Mouse (Mus musculus): ENCODE data around the gene Nsun6. TPM values are rescaled to one million over a fixed set of nuclear protein-coding genes. Genes with fewer than 3 reads are reported as not detected.

The Nsun6 gene
- polyA plus RNA-seq, 1 experiment from 2014 or later: 12.3 TPM

GRCm38 (mm10) chr2:15063815-15064214 lies 8.9 kb upstream of the Nsun6 start:
- 0 out of 2 replicates have a peak, but pooled peaks cover 2% of the 10 kb centered on the region for H3K4me1 ChIP-seq (replicated peaks; ENCODE audit: control insufficient read depth, insufficient read depth, low read length)
- ATAC-seq (ENCODE audit: low FRiP score) (no peak), DNase-seq (ENCODE audit: low spot score) (no peak)
- H3K9me3 ChIP-seq (ENCODE audit: control insufficient read depth, low read length): no peaks in the 10 kb centered on the region
- H3K27me3 ChIP-seq (ENCODE audit: control insufficient read depth, insufficient read depth, low read length): no peaks in the 10 kb centered on the region
- no peak overlapping the region for H3K4me3 ChIP-seq (ENCODE audit: low read depth, low read length)
- H3K9ac ChIP-seq (ENCODE audit: low read depth, low read length): no peak overlapping the region
- H3K4me2 ChIP-seq (replicated peaks; ENCODE audit: low read depth, low read length): no peak overlapping the region
- H3K36me3 ChIP-seq (ENCODE audit: control insufficient read depth, insufficient read depth, low read length): 0 out of 2 replicates have a peak, but pooled peaks cover 2% of the 10 kb centered on the region
- H3K27ac ChIP-seq (ENCODE audit: low read depth, low read length): no peak overlapping the region
- WGBS: 64% methylated on average over 1 of the region's 1 CpGs

GRCm38 (mm10) chr2:15060856-15061255 lies 6.0 kb upstream of the Nsun6 start:
- no peaks in the 10 kb centered on the region for H3K36me3 ChIP-seq (ENCODE audit: control insufficient read depth, insufficient read depth, low read length)
- no peak overlapping the region for H3K27ac ChIP-seq (ENCODE audit: low read depth, low read length)
- 85% methylated on average over 3 of the region's 3 CpGs for WGBS
- H3K9ac ChIP-seq (ENCODE audit: low read depth, low read length): no peak overlapping the region
- DNase-seq (ENCODE audit: low spot score) (no peak), ATAC-seq (ENCODE audit: low FRiP score) (no peak)
- H3K4me1 ChIP-seq (replicated peaks; ENCODE audit: control insufficient read depth, insufficient read depth, low read length): peaks cover 2% of the 10 kb centered on the region; the same call in 1 of the 2 replicates
- H3K4me2 ChIP-seq (replicated peaks; ENCODE audit: low read depth, low read length): no peak overlapping the region
- no peaks in the 10 kb centered on the region for H3K27me3 ChIP-seq (ENCODE audit: control insufficient read depth, insufficient read depth, low read length)
- no peaks in the 10 kb centered on the region for H3K9me3 ChIP-seq (ENCODE audit: control insufficient read depth, low read length)
- H3K4me3 ChIP-seq (ENCODE audit: low read depth, low read length): no peak overlapping the region

GRCm38 (mm10) chr2:15058227-15058626 lies 3.4 kb upstream of the Nsun6 start:
- WGBS: 90% methylated on average over 5 of the region's 5 CpGs
- DNase-seq (ENCODE audit: low spot score) (no peak), ATAC-seq (ENCODE audit: low FRiP score) (no peak)
- H3K27ac ChIP-seq (ENCODE audit: low read depth, low read length): no peak overlapping the region
- no peaks in the 10 kb centered on the region for H3K9me3 ChIP-seq (ENCODE audit: control insufficient read depth, low read length)
- H3K4me3 ChIP-seq (ENCODE audit: low read depth, low read length): no peak overlapping the region
- no peak overlapping the region for H3K4me2 ChIP-seq (replicated peaks; ENCODE audit: low read depth, low read length)
- no peaks in the 10 kb centered on the region for H3K27me3 ChIP-seq (ENCODE audit: control insufficient read depth, insufficient read depth, low read length)
- no peak overlapping the region for H3K9ac ChIP-seq (ENCODE audit: low read depth, low read length)
- H3K4me1 ChIP-seq (replicated peaks; ENCODE audit: control insufficient read depth, insufficient read depth, low read length): no peaks in the 10 kb centered on the region; the same call in 1 of the 2 replicates
- H3K36me3 ChIP-seq (ENCODE audit: control insufficient read depth, insufficient read depth, low read length): no peaks in the 10 kb centered on the region

- H3K36me3 ChIP-seq (ENCODE audit: control insufficient read depth, insufficient read depth, low read length): no peaks in the 10 kb centered on the region
- H3K27me3 ChIP-seq (ENCODE audit: control insufficient read depth, insufficient read depth, low read length): no peaks in the 10 kb centered on the region
- H3K27ac ChIP-seq (ENCODE audit: low read depth, low read length): peak overlapping the region; percentile 83
- H3K4me1 ChIP-seq (replicated peaks; ENCODE audit: control insufficient read depth, insufficient read depth, low read length): no peaks in the 10 kb centered on the region; the same call in 1 of the 2 replicates
- peak overlapping the region; percentile 55 for H3K4me3 ChIP-seq (ENCODE audit: low read depth, low read length)
- H3K4me2 ChIP-seq (replicated peaks; ENCODE audit: low read depth, low read length): peak overlapping the region; percentile 53
- no peaks in the 10 kb centered on the region for H3K9me3 ChIP-seq (ENCODE audit: control insufficient read depth, low read length)
- no peak for ATAC-seq (ENCODE audit: low FRiP score)
- WGBS: 1% methylated on average over 15 of the region's 15 CpGs
- peak overlapping the region; percentile 76 for H3K9ac ChIP-seq (ENCODE audit: low read depth, low read length)
- peak; percentile 66 for DNase-seq (ENCODE audit: low spot score)
These were observed 877 bp upstream of the Nsun6 start for GRCm38 (mm10) chr2:15055741-15056151.

GRCm38 (mm10) chr2:15054496-15054895 lies 373 bp downstream of the Nsun6 start:
- H3K9me3 ChIP-seq (ENCODE audit: control insufficient read depth, low read length): no peaks in the 10 kb centered on the region
- DNase-seq (ENCODE audit: low spot score): no peak
- H3K27ac ChIP-seq (ENCODE audit: low read depth, low read length): peak overlapping the region; percentile 68
- H3K36me3 ChIP-seq (ENCODE audit: control insufficient read depth, insufficient read depth, low read length): no peaks in the 10 kb centered on the region
- peak overlapping the region; percentile 49 for H3K4me2 ChIP-seq (replicated peaks; ENCODE audit: low read depth, low read length)
- H3K4me1 ChIP-seq (replicated peaks; ENCODE audit: control insufficient read depth, insufficient read depth, low read length): no peaks in the 10 kb centered on the region; the same call in 1 of the 2 replicates
- H3K9ac ChIP-seq (ENCODE audit: low read depth, low read length): peak overlapping the region; percentile 64
- 24% methylated on average over 10 of the region's 10 CpGs for WGBS
- peak overlapping the region; percentile 55 for H3K4me3 ChIP-seq (ENCODE audit: low read depth, low read length)
- no peak for ATAC-seq (ENCODE audit: low FRiP score)
- H3K27me3 ChIP-seq (ENCODE audit: control insufficient read depth, insufficient read depth, low read length): no peaks in the 10 kb centered on the region

DNA sequence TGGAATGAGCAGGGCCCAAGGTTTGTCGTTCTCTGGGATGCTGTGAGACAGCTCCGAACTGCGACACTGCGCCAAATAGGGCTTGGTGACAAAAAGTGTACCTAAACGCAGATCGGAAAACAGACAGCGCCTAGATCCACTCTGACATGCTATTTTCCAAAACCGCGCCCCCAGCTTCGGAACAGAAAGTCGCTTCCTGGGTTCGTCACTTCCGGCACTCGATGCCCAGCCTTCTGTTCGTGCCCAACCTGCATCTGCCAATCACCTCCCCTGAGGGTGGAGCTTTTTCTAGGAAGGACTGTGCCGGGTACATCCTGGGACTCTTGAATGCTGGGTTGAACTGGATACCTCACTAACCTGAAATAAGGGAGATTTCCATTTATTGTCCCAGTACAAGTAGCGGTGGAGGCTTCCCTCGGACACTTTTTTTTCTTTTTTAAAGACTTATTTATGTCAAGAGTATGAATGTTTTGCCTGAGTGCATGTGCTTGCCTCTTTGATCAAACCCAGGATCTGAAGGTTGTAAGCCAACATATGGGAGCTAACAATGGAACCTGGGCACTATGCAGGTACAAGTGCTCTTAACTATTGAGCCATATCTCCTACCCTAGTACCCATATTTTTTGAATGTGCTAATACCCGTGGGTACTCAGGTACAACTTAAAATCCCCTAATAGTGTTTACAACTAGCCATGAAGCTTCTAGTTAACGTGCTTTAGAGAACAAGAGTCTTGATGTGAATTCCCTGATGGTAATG lies 5.6 kb downstream of the Nsun6 start, which contains the start of gene Arl5b:
Gene Arl5b, plus strand, starts transcription at position 279 of the 757 bp plus-strand sequence.
- Histone ChIP-seq H3K27ac (ENCODE audit: low read depth, low read length) (no peak within 1 kb of the TSS; the same call in 1 of the 2 replicates), H3K9ac (ENCODE audit: low read depth, low read length) (peak within 1 kb of the TSS; percentile 62)

GRCm38 (mm10) chr2:15040326-15040725 lies 14.5 kb downstream of the Nsun6 start:
- no peaks in the 10 kb centered on the region for H3K9me3 ChIP-seq (ENCODE audit: control insufficient read depth, low read length)
- 56% methylated on average over 5 of the region's 5 CpGs for WGBS
- no peak overlapping the region for H3K9ac ChIP-seq (ENCODE audit: low read depth, low read length)
- no peaks in the 10 kb centered on the region for H3K27me3 ChIP-seq (ENCODE audit: control insufficient read depth, insufficient read depth, low read length)
- no peak overlapping the region for H3K27ac ChIP-seq (ENCODE audit: low read depth, low read length)
- H3K36me3 ChIP-seq (ENCODE audit: control insufficient read depth, insufficient read depth, low read length): no peaks in the 10 kb centered on the region
- no peak overlapping the region for H3K4me3 ChIP-seq (ENCODE audit: low read depth, low read length)
- no peak for ATAC-seq (ENCODE audit: low FRiP score)
- peak; percentile 39 for DNase-seq (ENCODE audit: low spot score)
- H3K4me1 ChIP-seq (replicated peaks; ENCODE audit: control insufficient read depth, insufficient read depth, low read length): no peaks in the 10 kb centered on the region
- H3K4me2 ChIP-seq (replicated peaks; ENCODE audit: low read depth, low read length): no peak overlapping the region

More for the DNA sequence above, 5.6 kb downstream of the Nsun6 start, which contains the start of gene Arl5b:
- no peaks in the 10 kb centered on the region for H3K4me1 ChIP-seq (replicated peaks; ENCODE audit: control insufficient read depth, insufficient read depth, low read length)
- peak; percentile 89 for DNase-seq (ENCODE audit: low spot score)
- H3K36me3 ChIP-seq (ENCODE audit: control insufficient read depth, insufficient read depth, low read length): no peaks in the 10 kb centered on the region
- no peaks in the 10 kb centered on the region for H3K9me3 ChIP-seq (ENCODE audit: control insufficient read depth, low read length)
- H3K4me3 ChIP-seq (ENCODE audit: low read depth, low read length): peak within 1 kb of the TSS; percentile 59
- WGBS: 9% methylated on average over 20 of the region's 20 CpGs
- peak within 1 kb of the TSS; percentile 49 for H3K4me2 ChIP-seq (replicated peaks; ENCODE audit: low read depth, low read length)
- ATAC-seq (ENCODE audit: low FRiP score): peak; percentile 97
- H3K27me3 ChIP-seq (ENCODE audit: control insufficient read depth, insufficient read depth, low read length): no peaks in the 10 kb centered on the region

- WGBS: 91% methylated on average over 6 of the region's 6 CpGs
- no peaks in the 10 kb centered on the region for H3K9me3 ChIP-seq (ENCODE audit: control insufficient read depth, low read length)
These were observed 16.2 kb downstream of the Nsun6 start for GRCm38 (mm10) chr2:15038705-15039104.

DNA sequence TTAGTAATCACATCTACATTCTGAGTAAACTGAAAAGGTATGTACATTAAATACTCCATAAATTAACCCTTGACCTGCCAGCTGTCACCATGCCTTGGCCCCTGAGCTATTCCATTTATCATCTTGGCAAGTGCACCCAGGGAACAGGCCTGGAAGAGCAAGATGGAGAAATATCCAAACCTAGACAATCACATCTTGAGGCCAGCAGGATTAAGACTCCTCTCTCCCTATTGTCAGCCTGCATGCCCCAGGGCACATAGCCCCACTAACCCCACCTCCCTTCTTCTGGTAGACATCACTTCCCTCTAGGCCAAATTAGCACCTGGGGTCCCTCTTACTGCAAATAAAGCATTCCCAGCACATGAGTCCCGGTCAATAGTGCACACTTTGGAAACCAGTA lies 27.1 kb downstream of the Nsun6 start:
- Histone ChIP-seq H3K27me3 (ENCODE audit: control insufficient read depth, insufficient read depth, low read length) (no peaks in the 10 kb centered on the region), H3K4me2 (replicated peaks; ENCODE audit: low read depth, low read length) (no peak overlapping the region), H3K9me3 (ENCODE audit: control insufficient read depth, low read length) (no peaks in the 10 kb centered on the region), H3K27ac (ENCODE audit: low read depth, low read length) (no peak overlapping the region), H3K4me1 (replicated peaks; ENCODE audit: control insufficient read depth, insufficient read depth, low read length) (no peaks in the 10 kb centered on the region), H3K4me3 (ENCODE audit: low read depth, low read length) (no peak overlapping the region), H3K9ac (ENCODE audit: low read depth, low read length) (no peak overlapping the region), H3K36me3 (ENCODE audit: control insufficient read depth, insufficient read depth, low read length) (no peaks in the 10 kb centered on the region)
- ATAC-seq (ENCODE audit: low FRiP score) (peak; percentile 83), DNase-seq (ENCODE audit: low spot score) (peak; percentile 21)
- WGBS: 75% methylated on average over 1 of the region's 1 CpGs

More at GRCm38 (mm10) chr2:15038705-15039104, 16.2 kb downstream of the Nsun6 start:
- Histone ChIP-seq H3K4me2 (replicated peaks; ENCODE audit: low read depth, low read length) (no peak overlapping the region), H3K9ac (ENCODE audit: low read depth, low read length) (no peak overlapping the region), H3K4me1 (replicated peaks; ENCODE audit: control insufficient read depth, insufficient read depth, low read length) (no peaks in the 10 kb centered on the region), H3K27me3 (ENCODE audit: control insufficient read depth, insufficient read depth, low read length) (no peaks in the 10 kb centered on the region), H3K27ac (ENCODE audit: low read depth, low read length) (no peak overlapping the region), H3K36me3 (ENCODE audit: control insufficient read depth, insufficient read depth, low read length) (no peaks in the 10 kb centered on the region), H3K4me3 (ENCODE audit: low read depth, low read length) (no peak overlapping the region)
- no peak for DNase-seq (ENCODE audit: low spot score)
- no peak for ATAC-seq (ENCODE audit: low FRiP score)

Data from hindbrain, embryonic 11.5 days (tissue).